Mouse (Mus musculus): ENCODE measurements around the gene Oas1d. TPM values are rescaled to one million over a fixed set of nuclear protein-coding genes. Genes with fewer than 3 reads are reported as not detected.
A peak's percentile ranks its signal among the peaks of the same experiment; 100 is the strongest.
"Not testable (repeated sequence)": the region's sequence is repeated elsewhere in the genome, so short reads cannot be mapped to it uniquely, and the experiment has no call there.

The Oas1d gene
- total RNA-seq, 2 experiments from 2014 or later, result not detected

DNA sequence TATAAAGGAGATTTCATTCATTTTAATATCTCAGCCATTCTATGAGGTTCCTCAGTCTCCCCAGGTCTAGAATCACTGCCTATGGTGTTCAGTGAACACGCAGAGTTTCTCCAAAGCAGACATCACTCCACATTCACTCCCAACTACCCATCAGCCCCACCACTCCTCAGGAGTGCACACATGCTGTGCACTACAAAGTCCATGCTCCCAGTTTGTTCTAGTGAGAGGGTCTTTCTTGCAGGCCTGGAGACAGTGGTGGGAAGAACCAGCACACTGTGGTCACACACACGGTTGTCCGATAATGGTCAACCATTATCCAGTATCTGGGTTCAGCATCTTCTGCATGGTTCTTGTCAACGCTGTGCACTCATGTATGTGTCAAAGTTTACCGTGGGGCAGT is 12.3 kb upstream of the Oas1d start:
- DNase-seq, result no peak

GRCm38 (mm10) chr5:120906791-120907733 is 7.3 kb upstream of the Oas1d start, which contains the start of gene Oas1a:
Oas1a (minus strand) TSS chr5:120907521.
- DNase-seq, result peak; percentile 15 to 26

DNA sequence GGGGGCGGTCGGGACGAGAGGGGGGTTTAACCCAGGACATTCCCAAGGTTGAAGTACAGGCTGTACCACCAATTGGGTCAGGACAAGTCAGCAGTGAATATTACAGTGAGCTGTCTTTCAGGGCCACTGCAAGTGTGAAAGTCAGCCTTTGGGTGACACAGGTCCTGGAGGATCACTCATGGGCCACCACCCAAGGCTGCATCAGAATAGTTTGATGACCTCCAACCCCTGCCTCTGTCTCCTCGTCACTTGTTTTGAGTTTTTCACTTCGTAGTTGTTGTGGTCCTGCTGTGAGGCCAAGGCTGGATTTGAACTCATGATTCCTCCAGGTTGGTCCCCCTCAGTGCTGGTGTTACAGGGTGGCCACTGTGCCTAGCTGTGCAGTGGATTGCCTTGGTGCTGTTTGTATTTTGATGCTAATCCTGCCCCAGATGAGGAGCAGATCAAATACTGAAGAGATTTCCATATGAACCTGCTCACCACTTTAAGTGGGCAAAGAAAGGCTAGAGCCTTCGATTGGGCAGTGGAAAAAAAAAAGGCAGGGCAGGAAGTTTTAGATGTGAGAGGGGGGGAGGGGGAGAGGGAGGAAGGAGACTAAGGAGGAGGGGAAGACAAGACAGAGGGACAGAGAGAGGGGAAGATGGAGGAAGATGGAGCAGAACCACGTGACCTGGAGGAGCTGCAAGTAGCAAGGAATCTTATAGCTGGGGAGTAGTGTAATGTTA is 6.0 kb upstream of the Oas1d start:
- no peak for DNase-seq

GRCm38 (mm10) chr5:120919156-120919935 is 5.0 kb downstream of the Oas1d start:
- not testable (repeated sequence) for DNase-seq

DNA sequence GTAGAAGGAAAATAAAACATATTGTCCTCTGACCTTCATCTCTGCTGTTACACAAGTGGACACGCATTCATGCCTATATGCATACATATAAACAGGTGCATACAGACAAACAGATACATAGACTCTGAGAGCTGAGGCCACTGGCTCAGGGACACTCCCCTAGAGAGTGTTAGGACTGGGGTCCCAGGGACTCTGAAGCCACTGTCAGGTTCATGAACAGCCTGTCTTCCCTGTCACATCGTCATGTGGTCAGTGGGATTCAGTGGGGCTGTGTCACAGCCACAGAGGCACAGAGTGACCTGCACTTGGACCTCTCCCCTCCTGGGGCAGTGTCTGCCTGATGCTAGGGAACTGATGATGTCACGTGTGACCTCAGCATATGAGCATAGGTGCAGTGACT is 6.0 kb downstream of the Oas1d start:
- DNase-seq, result no peak

GRCm38 (mm10) chr5:120923969-120924368 is 9.6 kb downstream of the Oas1d start:
- no peak for DNase-seq

GRCm38 (mm10) chr5:120924520-120924919 is 10.2 kb downstream of the Oas1d start:
- DNase-seq, result not testable (repeated sequence)

DNA sequence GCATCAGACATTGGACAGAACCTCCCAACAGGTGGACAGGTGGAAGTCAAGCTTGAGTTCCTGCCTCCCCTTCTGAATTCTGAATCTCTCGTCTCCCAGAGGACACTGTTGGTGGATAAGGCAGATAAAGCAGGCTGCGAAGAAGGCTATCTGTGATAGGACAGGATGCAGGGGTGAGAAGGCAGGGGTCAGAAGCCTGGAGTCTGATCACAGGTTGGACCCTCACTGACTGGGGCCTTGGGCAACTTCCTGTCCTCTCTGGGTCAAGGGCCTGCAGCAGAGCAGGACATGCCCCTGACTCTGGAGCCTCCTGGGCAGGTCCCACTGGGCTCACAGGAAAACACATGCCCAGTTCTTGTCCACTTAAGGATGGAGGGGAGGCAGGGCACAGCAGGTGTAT is 12.0 kb downstream of the Oas1d start:
- not testable (repeated sequence) for DNase-seq

DNA sequence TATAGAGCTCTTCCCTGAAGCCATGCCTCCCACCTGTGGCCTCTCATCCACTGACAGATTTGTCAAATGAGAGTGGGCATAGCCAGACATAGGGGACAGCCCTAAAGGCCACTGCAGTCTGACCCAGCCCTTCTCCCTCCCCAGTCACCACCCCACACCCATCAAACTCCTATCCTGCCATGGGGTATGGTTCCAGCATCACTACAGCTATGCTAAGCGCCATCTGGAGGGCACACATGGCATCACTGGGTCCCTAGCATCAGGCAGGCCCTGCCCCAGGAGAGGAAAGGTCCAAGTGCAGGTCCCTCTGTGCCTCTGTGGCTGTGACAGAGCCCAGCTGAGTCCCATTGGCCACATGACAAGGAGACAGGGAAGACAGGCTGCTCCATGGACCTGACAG is 12.7 kb downstream of the Oas1d start:
- no peak for DNase-seq

DNA sequence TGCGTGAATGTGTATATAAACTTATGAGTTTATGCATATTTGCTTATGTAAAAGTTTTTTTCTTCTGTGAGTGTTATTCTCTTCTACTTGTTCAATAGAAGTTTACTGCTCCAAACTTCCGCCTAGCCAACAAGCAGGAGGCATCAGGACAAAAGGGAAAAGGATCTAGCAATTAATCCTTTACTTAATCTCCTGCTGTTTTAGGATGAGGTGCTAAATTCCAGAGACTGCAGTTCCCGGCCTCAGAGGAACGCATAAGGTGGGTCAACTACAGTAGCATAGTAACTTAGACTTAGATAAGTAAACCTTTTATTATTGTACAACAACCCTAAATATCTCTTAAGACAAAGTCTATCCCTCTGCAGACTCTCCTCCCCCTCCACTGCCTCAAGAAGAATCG is 19.6 kb downstream of the Oas1d start:
- no peak for DNase-seq

- peak; percentile 75 to 77 for DNase-seq
These were observed 23.5 kb downstream of the Oas1d start for GRCm38 (mm10) chr5:120937841-120938240.

DNA sequence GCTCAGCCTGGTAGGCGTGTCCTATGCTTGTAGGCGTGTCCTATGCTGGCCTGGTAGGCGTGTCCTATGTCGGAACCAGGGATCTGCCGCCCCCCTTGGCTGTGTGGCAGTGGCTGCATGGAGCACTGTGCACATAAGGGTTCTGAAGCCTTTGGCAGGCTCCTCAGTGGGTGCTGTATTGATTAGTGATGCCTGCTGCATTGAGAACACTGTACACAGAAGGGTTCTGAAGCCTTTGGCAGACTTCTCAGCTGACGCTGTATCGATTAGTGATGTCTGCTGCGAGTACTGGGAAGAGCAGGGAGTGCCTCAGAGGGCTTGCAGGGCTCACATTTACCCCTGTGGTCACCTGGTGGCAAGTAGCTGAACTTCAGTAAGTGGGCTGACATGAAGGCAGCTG is 24.2 kb downstream of the Oas1d start:
- no peak for DNase-seq

DNA sequence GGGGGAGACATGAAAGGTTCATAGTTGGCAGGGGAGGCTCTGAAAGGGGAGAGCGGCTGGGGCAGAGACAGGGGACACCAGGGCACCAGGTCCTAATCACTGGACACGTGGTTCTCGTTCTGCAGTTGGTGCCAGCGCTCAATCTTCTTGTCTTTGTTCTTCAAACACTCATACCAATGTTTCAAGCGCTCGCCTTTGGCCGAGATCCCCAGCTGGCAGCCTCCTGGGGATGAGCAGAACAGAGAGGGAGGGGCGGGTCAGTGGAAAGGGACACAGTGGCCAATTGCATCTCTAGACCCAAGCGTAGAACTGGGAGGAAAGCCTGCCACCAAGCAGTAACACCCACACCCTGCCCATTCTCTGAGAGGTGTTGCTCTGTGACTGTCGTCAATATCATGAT is 27.7 kb downstream of the Oas1d start:
- no peak for DNase-seq

- no peak for DNase-seq
These were observed 38.0 kb downstream of the Oas1d start for GRCm38 (mm10) chr5:120952242-120952770.

- DNase-seq, result peak; percentile 34 to 44
These were observed 39.6 kb downstream of the Oas1d start for GRCm38 (mm10) chr5:120953974-120954373.

- DNase-seq, result peak in 1 of 2 experiments; percentile 19
These were observed 46.7 kb downstream of the Oas1d start for GRCm38 (mm10) chr5:120961004-120961403.

GRCm38 (mm10) chr5:120966156-120966555 is 51.8 kb downstream of the Oas1d start:
- DNase-seq, result no peak

DNA sequence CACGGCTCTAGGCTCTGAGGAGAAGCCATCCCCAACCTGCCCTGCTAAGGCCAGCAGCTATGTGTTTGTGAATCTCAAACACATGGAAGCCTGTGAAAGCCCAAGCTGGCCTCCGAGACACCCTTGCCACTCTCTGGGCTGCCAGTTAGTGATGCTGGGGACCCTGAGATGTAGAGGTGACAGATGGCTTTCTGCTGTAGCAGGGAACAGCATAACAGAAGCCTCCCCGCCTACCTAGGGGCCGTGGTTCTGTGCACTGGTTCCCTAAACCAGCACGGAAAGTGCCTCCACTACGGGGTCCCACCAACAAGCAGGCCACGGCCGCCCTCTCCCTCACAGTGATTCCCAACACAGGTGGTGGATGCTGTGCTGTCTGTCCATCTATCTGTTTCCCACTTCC is 52.6 kb downstream of the Oas1d start:
- no peak for DNase-seq

DNA sequence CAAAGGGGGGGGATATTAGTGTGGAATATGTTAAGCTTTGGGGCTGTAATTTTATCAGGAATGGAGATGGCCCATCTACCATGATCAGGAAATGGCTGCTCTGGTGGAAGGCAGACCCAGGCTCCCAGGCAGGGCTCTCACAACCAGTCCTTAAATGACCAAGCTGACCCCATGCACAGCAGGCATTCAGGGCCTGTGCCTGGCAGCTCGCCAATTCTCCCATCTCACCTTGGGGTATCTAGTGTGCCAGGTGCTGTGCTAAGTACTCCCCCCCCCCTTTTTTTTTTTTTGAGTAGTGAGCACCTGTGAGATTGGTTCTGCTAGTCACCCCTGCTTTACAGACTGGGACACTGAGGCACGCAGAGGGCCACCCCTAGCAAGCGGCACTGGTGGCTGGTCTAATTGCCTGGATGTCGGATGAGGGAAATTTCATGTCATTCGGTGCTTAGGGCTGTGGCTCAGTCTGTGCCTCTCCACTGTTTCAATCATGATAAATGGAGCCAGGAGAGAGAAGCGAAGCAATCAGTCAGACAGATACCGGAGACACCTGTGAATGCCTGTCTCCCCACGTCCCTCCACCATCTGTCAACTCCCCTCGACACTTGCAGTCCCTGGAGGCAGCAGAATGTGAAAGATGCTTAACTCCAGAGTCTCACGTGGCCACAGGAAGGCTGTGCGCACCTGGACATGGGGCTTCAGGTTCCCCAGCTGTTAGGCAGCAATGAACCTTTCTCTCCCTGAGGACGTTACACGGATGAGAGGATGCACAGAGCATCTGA is 53.2 kb downstream of the Oas1d start:
- DNase-seq, result no peak

- DNase-seq, result no peak
These were observed 53.8 kb downstream of the Oas1d start for GRCm38 (mm10) chr5:120968134-120968532.

DNA sequence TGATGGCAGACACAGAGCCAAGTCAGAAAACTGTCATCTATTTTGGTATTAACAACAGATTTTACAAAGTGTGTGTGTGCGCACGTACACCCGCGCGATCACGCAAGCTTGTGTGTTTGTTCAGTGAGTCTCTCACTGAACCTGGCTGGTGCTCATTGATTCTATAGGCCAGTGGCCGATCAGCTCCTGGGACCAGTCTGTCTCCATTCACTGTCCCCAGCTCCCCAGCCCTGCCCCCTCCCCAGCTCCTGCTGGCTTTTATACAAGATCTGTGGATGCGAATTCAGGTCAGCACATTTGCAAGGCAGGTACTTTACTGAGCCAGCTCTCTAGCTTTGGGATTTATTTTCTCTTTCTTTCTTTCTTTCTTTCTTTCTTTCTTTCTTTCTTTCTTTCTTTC is 54.5 kb downstream of the Oas1d start:
- no peak for DNase-seq

Measured in adrenal gland, postnatal 36 days (tissue).